Mouse (Mus musculus) urinary bladder, postnatal 14 days (tissue): ENCODE measurements around the gene Abhd17c.

ENCODE experiments used
- DNase-seq: peaks from one replicate; pipeline ENCODE4 v3.0.0; 2021; ENCODE audit warnings: low spot score

Abhd17c gene

GRCm38 (mm10) chr7:84117543-84118122 lies 34.1 kb downstream of the Abhd17c start:
- peak; percentile 33 for DNase-seq

GRCm38 (mm10) chr7:84116621-84117542 lies 34.8 kb downstream of the Abhd17c start:
- DNase-seq, result peak; percentile 21

- DNase-seq, result no peak
Observed at GRCm38 (mm10) chr7:84115385-84115784, 36.3 kb downstream of the Abhd17c start.

- no peak for DNase-seq
Observed at GRCm38 (mm10) chr7:84114775-84115174, 36.9 kb downstream of the Abhd17c start.

- DNase-seq, result no peak
Observed at GRCm38 (mm10) chr7:84113035-84113390, 38.7 kb downstream of the Abhd17c start.

GRCm38 (mm10) chr7:84112351-84113034 lies 39.2 kb downstream of the Abhd17c start:
- no peak for DNase-seq

- DNase-seq, result no peak
Observed at GRCm38 (mm10) chr7:84111716-84112350, 39.9 kb downstream of the Abhd17c start.

- DNase-seq, result no peak
Observed at GRCm38 (mm10) chr7:84106942-84107341, 44.8 kb downstream of the Abhd17c start.

GRCm38 (mm10) chr7:84102589-84102988 lies 49.1 kb downstream of the Abhd17c start:
- DNase-seq, result no peak

GRCm38 (mm10) chr7:84100672-84101071 lies 51.0 kb downstream of the Abhd17c start:
- no peak for DNase-seq

- DNase-seq, result no peak
Observed at GRCm38 (mm10) chr7:84098098-84098497, 53.6 kb downstream of the Abhd17c start.

- peak; percentile 37 for DNase-seq
Observed at GRCm38 (mm10) chr7:84096501-84096900, 55.2 kb downstream of the Abhd17c start.

- no peak for DNase-seq
Observed at GRCm38 (mm10) chr7:84090793-84091192, 60.9 kb downstream of the Abhd17c start.

GRCm38 (mm10) chr7:84089777-84090176 lies 61.9 kb downstream of the Abhd17c start:
- DNase-seq, result no peak

- peak; percentile 84 for DNase-seq
Observed at GRCm38 (mm10) chr7:84088971-84089370, 62.7 kb downstream of the Abhd17c start.

GRCm38 (mm10) chr7:84088191-84088590 lies 63.5 kb downstream of the Abhd17c start:
- no peak for DNase-seq

GRCm38 (mm10) chr7:84086039-84086829 lies 65.5 kb downstream of the Abhd17c start, which contains the start of gene Cemip:
Cemip (minus strand) TSS chr7:84086502.
- peak; percentile 85 for DNase-seq

- peak; percentile 74 for DNase-seq
Observed at GRCm38 (mm10) chr7:84085049-84085945, 66.4 kb downstream of the Abhd17c start.

- DNase-seq, result no peak
Observed at GRCm38 (mm10) chr7:84077257-84078013, 74.3 kb downstream of the Abhd17c start.

GRCm38 (mm10) chr7:84074266-84074665 lies 77.4 kb downstream of the Abhd17c start:
- DNase-seq, result no peak
